Mouse (Mus musculus) kidney, postnatal 0 days (tissue): ENCODE data around the gene Zfp451. TPM values are rescaled to one million over a fixed set of nuclear protein-coding genes. Genes with fewer than 3 reads are reported as not detected.
"Not testable (repeated sequence)": the region's sequence is repeated elsewhere in the genome, so short reads cannot be mapped to it uniquely, and the experiment has no call there.

Experiments
- ATAC-seq: fragments of 200-750 bp; cut with Nextera tagmentation; replicated peaks from 2 replicates; pipeline ENCODE4 v1.8.0; 2017; ENCODE audit warnings: low read depth, moderate number of reproducible peaks, moderate TSS enrichment, moderate library complexity; ENCODE audit not compliant: low FRiP score
- DNase-seq: peaks from one replicate; pipeline ENCODE4 v3.0.0-alpha.2; 2016; ENCODE audit warnings: low spot score
- H3K27ac ChIP-seq: fragments of 300-500 bp; sonication (generic); 2 replicates; pipeline ENCODE4 v1.5.1; 2014; ENCODE audit warnings: mild to moderate bottlenecking
- H3K27me3 ChIP-seq: fragments of 300-500 bp; sonication (generic); 2 replicates; pipeline ENCODE4 v1.6.1; 2014; ENCODE audit warnings: low read length, mixed read lengths; ENCODE audit not compliant: insufficient read depth
- H3K36me3 ChIP-seq: fragments of 300-500 bp; sonication (generic); 2 replicates; pipeline ENCODE4 v1.6.1; 2014; ENCODE audit warnings: low read length, mixed read lengths; ENCODE audit not compliant: insufficient read depth
- H3K4me1 ChIP-seq: fragments of 300-500 bp; sonication (generic); replicated peaks from 2 replicates; pipeline ENCODE4 v1.6.1; 2014; ENCODE audit warnings: antibody characterized with exemption, low read length, mixed read lengths; ENCODE audit not compliant: insufficient read depth
- H3K4me2 ChIP-seq: fragments of 300-500 bp; sonication (generic); 2 replicates; pipeline ENCODE4 v1.6.1; 2014; ENCODE audit warnings: mild to moderate bottlenecking, low read length, moderate library complexity, mixed read lengths
- H3K4me3 ChIP-seq: fragments of 300-500 bp; sonication (generic); replicated peaks from 2 replicates; pipeline ENCODE4 v1.5.1; 2014; ENCODE audit warnings: low read depth, low read length
- H3K9ac ChIP-seq: fragments of 300-500 bp; sonication (generic); 2 replicates; pipeline ENCODE4 v1.6.1; 2014; ENCODE audit warnings: low read depth, low read length
- H3K9me3 ChIP-seq: fragments of 300-500 bp; sonication (generic); replicated peaks from 2 replicates; pipeline ENCODE4 v1.6.1; 2016; ENCODE audit warnings: low read length, inconsistent platforms, mixed read lengths
- CTCF ChIP-seq: IDR thresholded peaks from 2 replicates; pipeline ENCODE4 v1.5.1; 2016; ENCODE audit warnings: antibody characterized with exemption, low read depth, mild to moderate bottlenecking, moderate library complexity
- WGBS: fragments of 180-500 bp; shearing (Covaris S2); extraction: QIAGEN DNeasy Blood & Tissue Kit; methylation state at CpG from one replicate; pipeline ENCODE4 v1.1.7; 2014; 5-methylcytosine and 5-hydroxymethylcytosine counted together
- polyA plus RNA-seq: library from polyadenylated mRNA; unstranded; fragments of >200 nt; fragmentation: Nextera tagmentation; extraction: Ambion mirVana; gene quantifications from 2 replicates; pipeline ENCODE4 v1.2.1, GENCODE M21; 2015

The Zfp451 gene
- polyA plus RNA-seq = 15.5 and 16.2 TPM in 2 replicates

- no peaks in the 10 kb centered on the region for H3K27me3 ChIP-seq
- peak within 1 kb of the TSS; percentile 63 for H3K4me2 ChIP-seq
- ATAC-seq = peak; percentile 95
- H3K9me3 ChIP-seq = no peaks in the 10 kb centered on the region
- peak within 1 kb of the TSS; percentile 91 for H3K4me3 ChIP-seq
- TF ChIP-seq CTCF = 0 out of 2 replicates have a peak, but pooled peaks have one; percentile 3
- H3K27ac ChIP-seq = peak within 1 kb of the TSS; percentile 93
- DNase-seq = peak; percentile 97
- H3K9ac ChIP-seq = peak within 1 kb of the TSS; percentile 94
- under 1% methylated on average over 83 of the region's 85 CpGs for WGBS
- peaks cover 13% of the 10 kb centered on the region for H3K4me1 ChIP-seq
- peaks cover 2% of the 10 kb centered on the region; the same call in 1 of the 2 replicates for H3K36me3 ChIP-seq
Observed at GRCm38 (mm10) chr1:33813868-33814794, at the start of gene Zfp451. Gene Zfp451 (minus strand): TSS chr1:33814595.

GRCm38 (mm10) chr1:33846807-33847206 lies 32.4 kb upstream of the Zfp451 start:
- no peak for ATAC-seq
- H3K4me3 ChIP-seq = no peak overlapping the region
- H3K27me3 ChIP-seq = no peaks in the 10 kb centered on the region
- no peak overlapping the region for H3K4me2 ChIP-seq
- no peaks in the 10 kb centered on the region for H3K4me1 ChIP-seq
- no peak overlapping the region for H3K9ac ChIP-seq
- WGBS = 95% methylated on average over 2 of the region's 2 CpGs
- H3K36me3 ChIP-seq = no peaks in the 10 kb centered on the region
- no peak for TF ChIP-seq CTCF
- no peaks in the 10 kb centered on the region for H3K9me3 ChIP-seq
- no peak overlapping the region for H3K27ac ChIP-seq
- no peak for DNase-seq

GRCm38 (mm10) chr1:33843823-33844222 lies 29.4 kb upstream of the Zfp451 start:
- Histone ChIP-seq H3K4me1 (no peaks in the 10 kb centered on the region), H3K4me2 (no peak overlapping the region), H3K9me3 (no peaks in the 10 kb centered on the region), H3K27ac (no peak overlapping the region), H3K4me3 (no peak overlapping the region), H3K27me3 (no peaks in the 10 kb centered on the region), H3K36me3 (no peaks in the 10 kb centered on the region), H3K9ac (no peak overlapping the region)
- WGBS = 64% methylated on average over 6 of the region's 6 CpGs
- no peak for ATAC-seq
- TF ChIP-seq CTCF = no peak
- DNase-seq = no peak

GRCm38 (mm10) chr1:33838952-33839351 lies 24.6 kb upstream of the Zfp451 start:
- 98% methylated on average over 14 of the region's 14 CpGs for WGBS
- H3K4me3 ChIP-seq, H3K27ac ChIP-seq, H3K36me3 ChIP-seq, DNase-seq, H3K9me3 ChIP-seq, H3K9ac ChIP-seq, H3K4me2 ChIP-seq, H3K27me3 ChIP-seq, H3K4me1 ChIP-seq, ATAC-seq: not testable (repeated sequence)

DNA sequence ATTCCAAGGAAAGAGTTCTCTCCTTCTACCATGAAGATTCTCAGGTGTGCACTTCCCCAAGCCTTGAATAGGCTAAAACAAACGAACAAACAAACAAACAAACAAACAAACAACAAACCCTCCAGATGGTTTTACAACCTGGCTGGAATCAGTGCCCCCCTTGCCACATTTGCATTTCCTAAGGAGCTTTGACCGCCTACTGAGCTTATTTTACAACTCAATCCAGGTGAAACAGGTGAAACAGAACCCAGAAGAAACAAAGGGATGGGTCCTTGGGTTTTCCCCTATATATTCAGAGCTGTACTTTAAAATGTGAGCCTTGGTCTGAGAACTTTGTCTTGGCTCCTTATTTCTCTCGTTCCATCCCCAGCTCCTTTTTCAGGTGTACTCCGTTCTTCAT lies 16.2 kb upstream of the Zfp451 start:
- no peak for DNase-seq
- H3K9me3 ChIP-seq = no peaks in the 10 kb centered on the region
- H3K27me3 ChIP-seq = no peaks in the 10 kb centered on the region
- H3K4me2 ChIP-seq = no peak overlapping the region
- no peak overlapping the region for H3K27ac ChIP-seq
- ATAC-seq = no peak
- no peak overlapping the region for H3K9ac ChIP-seq
- H3K36me3 ChIP-seq = no peaks in the 10 kb centered on the region
- no peak overlapping the region for H3K4me3 ChIP-seq
- no peaks in the 10 kb centered on the region for H3K4me1 ChIP-seq
- no peak for TF ChIP-seq CTCF
- WGBS = 66% methylated on average over 4 of the region's 4 CpGs

GRCm38 (mm10) chr1:33817931-33818330 lies 3.5 kb upstream of the Zfp451 start:
- Histone ChIP-seq H3K9ac (no peak overlapping the region), H3K36me3 (no peaks in the 10 kb centered on the region), H3K9me3 (no peaks in the 10 kb centered on the region), H3K4me2 (no peak overlapping the region), H3K27me3 (no peaks in the 10 kb centered on the region), H3K27ac (no peak overlapping the region), H3K4me1 (peaks cover 9% of the 10 kb centered on the region), H3K4me3 (no peak overlapping the region)
- no peak for TF ChIP-seq CTCF
- WGBS = 88% methylated on average over 2 of the region's 2 CpGs
- DNase-seq (no peak), ATAC-seq (no peak)
